Mouse (Mus musculus) bone marrow, adult 2 months (tissue): ENCODE measurements around the gene Mrpl24.

Experiments used
- CTCF ChIP-seq: fragments of 200-500 bp; IDR thresholded peaks from 2 replicates; pipeline ENCODE4 v1.5.1; 2011; ENCODE audit warnings: low read length, control low read depth; ENCODE audit not compliant: control insufficient read depth, insufficient read depth
- POLR2A ChIP-seq: fragments of 200-500 bp; IDR thresholded peaks from 2 replicates; pipeline ENCODE4 v1.6.1; 2011; ENCODE audit warnings: low read depth, mild to moderate bottlenecking, control low read depth, low read length, borderline replicate concordance; ENCODE audit not compliant: control insufficient read depth

DNA sequence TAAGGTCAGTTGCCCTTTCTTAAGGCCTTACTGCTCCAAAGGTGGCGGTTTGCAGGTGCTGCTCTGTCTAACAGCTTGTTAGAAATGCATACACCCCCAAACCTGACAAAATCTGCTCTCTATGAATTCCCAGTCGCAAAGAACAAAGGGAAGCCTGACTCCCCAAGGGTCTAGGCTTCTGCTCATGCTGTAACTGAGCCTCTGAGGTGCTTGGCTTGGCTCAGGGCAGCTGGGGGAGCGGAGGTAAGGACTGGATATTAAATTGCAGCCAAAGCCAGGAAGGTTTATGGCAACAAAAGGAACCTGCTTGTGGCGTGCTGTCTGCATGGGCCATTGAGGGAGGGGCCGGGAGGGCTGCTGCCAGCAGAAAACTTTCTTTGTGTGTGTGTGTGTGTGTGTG is 15.5 kb upstream of the Mrpl24 start:
- TF ChIP-seq CTCF (no peak), POLR2A (no peak)
